Mouse (Mus musculus) embryonic facial prominence, embryonic 10.5 days (tissue): ENCODE data around the gene Dock10. TPM values are rescaled to one million over a fixed set of nuclear protein-coding genes. Genes with fewer than 3 reads are reported as not detected.

ENCODE experiments used
- DNase-seq: peaks from one replicate; pipeline ENCODE4 v3.0.0-alpha.2; 2017; ENCODE audit warnings: low spot score
- H3K27ac ChIP-seq: fragments of 300-500 bp; sonication (generic); replicated peaks from 2 replicates; pipeline ENCODE4 v1.5.1; 2016; ENCODE audit warnings: mild to moderate bottlenecking
- H3K27me3 ChIP-seq: fragments of 300-500 bp; sonication (generic); replicated peaks from 2 replicates; pipeline ENCODE4 v1.6.1; 2016; ENCODE audit warnings: low read depth, mild to moderate bottlenecking; ENCODE audit not compliant: poor library complexity, severe bottlenecking
- H3K36me3 ChIP-seq: fragments of 300-500 bp; sonication (generic); replicated peaks from 2 replicates; pipeline ENCODE4 v1.6.1; 2016; ENCODE audit warnings: mild to moderate bottlenecking, moderate library complexity
- H3K4me1 ChIP-seq: fragments of 300-500 bp; sonication (generic); 2 replicates; pipeline ENCODE4 v1.6.1; 2016
- H3K4me3 ChIP-seq: fragments of 300-500 bp; sonication (generic); 2 replicates; pipeline ENCODE4 v1.5.1; 2016; ENCODE audit warnings: mild to moderate bottlenecking, moderate library complexity
- H3K9me3 ChIP-seq: fragments of 300-500 bp; sonication (generic); 2 replicates; pipeline ENCODE4 v1.6.1; 2016; ENCODE audit warnings: mild to moderate bottlenecking
- WGBS: fragments of 180-500 bp; shearing (Covaris S2); methylation state at CpG from one replicate; pipeline ENCODE4 v1.1.7; 2016; 5-methylcytosine and 5-hydroxymethylcytosine counted together
- polyA plus RNA-seq: library from polyadenylated mRNA; unstranded; fragments of >200 nt; fragmentation: Nextera tagmentation; extraction: Ambion mirVana; gene quantifications from 2 replicates; pipeline ENCODE4 v1.2.1, GENCODE M21; 2016

The Dock10 gene
- polyA plus RNA-seq, 1 experiment from 2014 or later: 3.2 TPM

GRCm38 (mm10) chr1:80665761-80666160 lies 92.6 kb downstream of the Dock10 start:
- no peaks in the 10 kb centered on the region for H3K27me3 ChIP-seq
- no peak for DNase-seq
- H3K9me3 ChIP-seq: no peaks in the 10 kb centered on the region
- H3K27ac ChIP-seq: no peak overlapping the region
- H3K36me3 ChIP-seq: no peaks in the 10 kb centered on the region
- H3K4me1 ChIP-seq: peaks cover 5% of the 10 kb centered on the region; the same call in 1 of the 2 replicates
- H3K4me3 ChIP-seq: no peak overlapping the region

- Histone ChIP-seq H3K27me3 (no peaks in the 10 kb centered on the region), H3K9me3 (no peaks in the 10 kb centered on the region)
- WGBS: 91% methylated on average over 6 of the region's 6 CpGs
Measured at GRCm38 (mm10) chr1:80665161-80665560, 93.2 kb downstream of the Dock10 start.

GRCm38 (mm10) chr1:80661506-80662402 lies 96.6 kb downstream of the Dock10 start:
- no peaks in the 10 kb centered on the region for H3K36me3 ChIP-seq
- WGBS: 71% methylated on average over 11 of the region's 11 CpGs
- no peaks in the 10 kb centered on the region for H3K27me3 ChIP-seq
- no peak overlapping the region for H3K27ac ChIP-seq
- no peak overlapping the region for H3K4me3 ChIP-seq
- H3K4me1 ChIP-seq: peaks cover 5% of the 10 kb centered on the region; the same call in 1 of the 2 replicates
- DNase-seq: no peak
- no peaks in the 10 kb centered on the region for H3K9me3 ChIP-seq

More at GRCm38 (mm10) chr1:80665161-80665560, 93.2 kb downstream of the Dock10 start:
- no peak for DNase-seq
- no peak overlapping the region for H3K27ac ChIP-seq
- no peaks in the 10 kb centered on the region for H3K36me3 ChIP-seq
- peaks cover 5% of the 10 kb centered on the region; the same call in 1 of the 2 replicates for H3K4me1 ChIP-seq
- H3K4me3 ChIP-seq: no peak overlapping the region

- no peaks in the 10 kb centered on the region for H3K36me3 ChIP-seq
- H3K27me3 ChIP-seq: no peaks in the 10 kb centered on the region
- no peak for DNase-seq
- H3K4me3 ChIP-seq: no peak overlapping the region
- H3K27ac ChIP-seq: no peak overlapping the region
- 81% methylated on average over 6 of the region's 6 CpGs for WGBS
- H3K9me3 ChIP-seq: no peaks in the 10 kb centered on the region
- peaks cover 5% of the 10 kb centered on the region; the same call in 1 of the 2 replicates for H3K4me1 ChIP-seq
Measured at GRCm38 (mm10) chr1:80659465-80660245, 98.7 kb downstream of the Dock10 start.

- 40% methylated on average over 2 of the region's 2 CpGs for WGBS
- peak; percentile 15 for DNase-seq
- Histone ChIP-seq H3K4me3 (no peak overlapping the region), H3K27ac (no peak overlapping the region), H3K4me1 (no peaks in the 10 kb centered on the region; the same call in 1 of the 2 replicates), H3K9me3 (no peaks in the 10 kb centered on the region), H3K36me3 (no peaks in the 10 kb centered on the region), H3K27me3 (no peaks in the 10 kb centered on the region)
Measured at GRCm38 (mm10) chr1:80656389-80656788, 101.9 kb downstream of the Dock10 start.

- no peaks in the 10 kb centered on the region for H3K27me3 ChIP-seq
- H3K27ac ChIP-seq: no peak overlapping the region
- no peaks in the 10 kb centered on the region for H3K36me3 ChIP-seq
- WGBS: 65% methylated on average over 1 of the region's 1 CpGs
- H3K4me1 ChIP-seq: no peaks in the 10 kb centered on the region
- H3K4me3 ChIP-seq: no peak overlapping the region
- no peak for DNase-seq
- H3K9me3 ChIP-seq: no peaks in the 10 kb centered on the region
Measured at GRCm38 (mm10) chr1:80655854-80656253, 102.5 kb downstream of the Dock10 start.

GRCm38 (mm10) chr1:80655195-80655594 lies 103.1 kb downstream of the Dock10 start:
- Histone ChIP-seq H3K9me3 (no peaks in the 10 kb centered on the region), H3K36me3 (no peaks in the 10 kb centered on the region), H3K4me1 (no peaks in the 10 kb centered on the region), H3K27ac (no peak overlapping the region), H3K4me3 (no peak overlapping the region), H3K27me3 (no peaks in the 10 kb centered on the region)
- DNase-seq: no peak
- 79% methylated on average over 4 of the region's 4 CpGs for WGBS

GRCm38 (mm10) chr1:80654177-80654576 lies 104.2 kb downstream of the Dock10 start:
- 90% methylated on average over 1 of the region's 1 CpGs for WGBS
- H3K27me3 ChIP-seq: no peaks in the 10 kb centered on the region
- no peak overlapping the region for H3K27ac ChIP-seq
- no peaks in the 10 kb centered on the region for H3K4me1 ChIP-seq
- H3K36me3 ChIP-seq: no peaks in the 10 kb centered on the region
- DNase-seq: no peak
- no peaks in the 10 kb centered on the region for H3K9me3 ChIP-seq
- H3K4me3 ChIP-seq: no peak overlapping the region

GRCm38 (mm10) chr1:80652803-80653202 lies 105.5 kb downstream of the Dock10 start:
- Histone ChIP-seq H3K9me3 (no peaks in the 10 kb centered on the region), H3K4me1 (no peaks in the 10 kb centered on the region), H3K27me3 (no peaks in the 10 kb centered on the region), H3K4me3 (no peak overlapping the region), H3K27ac (no peak overlapping the region), H3K36me3 (no peaks in the 10 kb centered on the region)
- DNase-seq: no peak

- H3K27me3 ChIP-seq: no peaks in the 10 kb centered on the region
- no peaks in the 10 kb centered on the region for H3K36me3 ChIP-seq
- no peak overlapping the region for H3K27ac ChIP-seq
- WGBS: 83% methylated on average over 2 of the region's 2 CpGs
- H3K9me3 ChIP-seq: no peaks in the 10 kb centered on the region
- no peak overlapping the region for H3K4me3 ChIP-seq
- H3K4me1 ChIP-seq: no peaks in the 10 kb centered on the region
- DNase-seq: no peak
Measured at GRCm38 (mm10) chr1:80652083-80652482, 106.2 kb downstream of the Dock10 start.

- H3K27me3 ChIP-seq: no peaks in the 10 kb centered on the region
- no peak overlapping the region for H3K4me3 ChIP-seq
- H3K27ac ChIP-seq: no peak overlapping the region
- 78% methylated on average over 3 of the region's 3 CpGs for WGBS
- DNase-seq: no peak
- H3K4me1 ChIP-seq: no peaks in the 10 kb centered on the region
- no peaks in the 10 kb centered on the region for H3K36me3 ChIP-seq
- no peaks in the 10 kb centered on the region for H3K9me3 ChIP-seq
Measured at GRCm38 (mm10) chr1:80646602-80647001, 111.7 kb downstream of the Dock10 start.

- Histone ChIP-seq H3K4me1 (no peaks in the 10 kb centered on the region), H3K9me3 (no peaks in the 10 kb centered on the region), H3K36me3 (no peaks in the 10 kb centered on the region), H3K27me3 (no peaks in the 10 kb centered on the region), H3K4me3 (no peak overlapping the region), H3K27ac (no peak overlapping the region)
- 88% methylated on average over 4 of the region's 4 CpGs for WGBS
- DNase-seq: no peak
Measured at GRCm38 (mm10) chr1:80643866-80644451, 114.4 kb downstream of the Dock10 start.
